Mouse (Mus musculus) cerebellum, postnatal 25 days (tissue): Measurements from ENCODE around the gene Cox8a.

Experiments used
- DNase-seq, 2 experiments: peaks; one replicate each; pipeline ENCODE4 v3.0.0; 2021; ENCODE audit warnings: mixed read lengths in 2 of 2

The Cox8a gene

GRCm38 (mm10) chr19:7222196-7222595, 4.8 kb upstream of the Cox8a start:
- DNase-seq, result no peak

GRCm38 (mm10) chr19:7218753-7219152, 1.3 kb upstream of the Cox8a start:
- no peak for DNase-seq

- DNase-seq, result no peak
Observed at GRCm38 (mm10) chr19:7217926-7218267, 481 bp upstream of the Cox8a start.

- peak; percentile 54 to 72 for DNase-seq
Observed at GRCm38 (mm10) chr19:7214484-7214883, 2.9 kb downstream of the Cox8a start.

- no peak for DNase-seq
Observed at GRCm38 (mm10) chr19:7213010-7213409, 4.4 kb downstream of the Cox8a start.

GRCm38 (mm10) chr19:7212216-7212615, 5.2 kb downstream of the Cox8a start:
- DNase-seq, result no peak

GRCm38 (mm10) chr19:7209907-7210646, 7.3 kb downstream of the Cox8a start:
- no peak for DNase-seq

GRCm38 (mm10) chr19:7205753-7206736, 11.4 kb downstream of the Cox8a start, which contains the start of gene Otub1:
Gene Otub1, minus strand, starts transcription at chr19:7206316.
- DNase-seq, result peak; percentile 91 to 92

- no peak for DNase-seq
Observed at GRCm38 (mm10) chr19:7205326-7205725, 12.1 kb downstream of the Cox8a start.

- DNase-seq, result no peak
Observed at GRCm38 (mm10) chr19:7204898-7205297, 12.5 kb downstream of the Cox8a start.

- DNase-seq, result no peak
Observed at GRCm38 (mm10) chr19:7200427-7200826, 17.0 kb downstream of the Cox8a start.

- no peak for DNase-seq
Observed at GRCm38 (mm10) chr19:7199089-7199488, 18.3 kb downstream of the Cox8a start.

GRCm38 (mm10) chr19:7197445-7197844, 20.0 kb downstream of the Cox8a start:
- DNase-seq, result peak in 1 of 2 experiments; percentile 36

- DNase-seq, result peak in 1 of 2 experiments; percentile 38
Observed at GRCm38 (mm10) chr19:7196741-7197270, 20.6 kb downstream of the Cox8a start.

- DNase-seq, result peak; percentile 84 to 87
Observed at GRCm38 (mm10) chr19:7195900-7196728, 21.3 kb downstream of the Cox8a start.

GRCm38 (mm10) chr19:7192561-7192967, 24.9 kb downstream of the Cox8a start:
- DNase-seq, result no peak

GRCm38 (mm10) chr19:7191639-7192038, 25.8 kb downstream of the Cox8a start:
- no peak for DNase-seq

GRCm38 (mm10) chr19:7190986-7191385, 26.4 kb downstream of the Cox8a start:
- no peak for DNase-seq

- no peak for DNase-seq
Observed at GRCm38 (mm10) chr19:7189026-7189425, 28.4 kb downstream of the Cox8a start.

- no peak for DNase-seq
Observed at GRCm38 (mm10) chr19:7187157-7187556, 30.3 kb downstream of the Cox8a start.

GRCm38 (mm10) chr19:7185715-7186291, 31.6 kb downstream of the Cox8a start:
- no peak for DNase-seq

- no peak for DNase-seq
Observed at GRCm38 (mm10) chr19:7185059-7185458, 32.4 kb downstream of the Cox8a start.
